Mouse (Mus musculus) embryonic fibroblast, embryonic 13.5 days (primary cell): ENCODE data around the gene Cdh1.

ENCODE experiments used
- CTCF ChIP-seq: IDR thresholded peaks from 2 replicates; pipeline ENCODE4 v1.5.1; 2011; ENCODE audit warnings: mild to moderate bottlenecking, control low read depth, low read length, moderate library complexity, borderline replicate concordance; ENCODE audit not compliant: insufficient read depth
- POLR2A ChIP-seq: IDR thresholded peaks from 2 replicates; pipeline ENCODE4 v1.6.1; 2011; ENCODE audit warnings: low read depth, mild to moderate bottlenecking, control low read depth, low read length, moderate library complexity

GRCm38 (mm10) chr8:106592458-106592857, 10.7 kb upstream of the Cdh1 start:
- no peak for TF ChIP-seq POLR2A
- TF ChIP-seq CTCF: no peak
